Comparison of ENCODE assay signal across 7 mouse cellular contexts in genomic region chr5:23416286-23416643, GRCm38 (mm10). TPM values are rescaled to one million over a fixed set of nuclear protein-coding genes. Genes with fewer than 3 reads are reported as not detected.
DNase-seq lines count a peak whose midpoint lies in the region; ATAC-seq and TF ChIP-seq lines count a peak whose summit lies in the region.

No protein-coding gene starts in this region.

- peaks cover 10% of the 10 kb centered on the region for H3K4me1 ChIP-seq in lung, embryonic 14.5 days (ENCODE audit: insufficient read depth)
- H3K4me1 ChIP-seq in embryonic facial prominence, embryonic 15.5 days: peaks cover 87% of the 10 kb centered on the region
- H3K4me1 ChIP-seq in intestine, postnatal 0 days (replicated peaks; ENCODE audit: control insufficient read depth, insufficient read depth, low read length): peaks cover 23% of the 10 kb centered on the region
- peaks cover 89% of the 10 kb centered on the region for H3K4me1 ChIP-seq in neural tube, embryonic 15.5 days

- ATAC-seq in lung, embryonic 14.5 days (ENCODE audit: insufficient read depth): peak; percentile 15; the same call in 1 of the 2 replicates
- ATAC-seq in embryonic facial prominence, embryonic 15.5 days (ENCODE audit: insufficient number of reproducible peaks, low FRiP score, low TSS enrichment, low read depth): no peak
- peak; percentile 24; the same call in 1 of the 2 replicates for ATAC-seq in intestine, postnatal 0 days
- no peak for ATAC-seq in neural tube, embryonic 15.5 days (ENCODE audit: low FRiP score)

- no peak overlapping the region for H3K4me3 ChIP-seq in lung, embryonic 14.5 days (ENCODE audit: low read depth, low read length)
- H3K4me3 ChIP-seq in embryonic facial prominence, embryonic 15.5 days (replicated peaks): no peak overlapping the region
- H3K4me3 ChIP-seq in intestine, postnatal 0 days (ENCODE audit: low read depth, low read length): no peak overlapping the region
- no peak overlapping the region for H3K4me3 ChIP-seq in neural tube, embryonic 15.5 days (replicated peaks)

- no peaks in the 10 kb centered on the region for H3K27me3 ChIP-seq in lung, embryonic 14.5 days (ENCODE audit: insufficient read depth, low read length)
- H3K27me3 ChIP-seq in embryonic facial prominence, embryonic 15.5 days: no peaks in the 10 kb centered on the region
- no peaks in the 10 kb centered on the region for H3K27me3 ChIP-seq in intestine, postnatal 0 days (replicated peaks; ENCODE audit: control insufficient read depth, insufficient read depth, low read length)
- no peaks in the 10 kb centered on the region for H3K27me3 ChIP-seq in neural tube, embryonic 15.5 days (replicated peaks)

- no peak overlapping the region for H3K27ac ChIP-seq in lung, embryonic 14.5 days (ENCODE audit: low read depth)
- H3K27ac ChIP-seq in embryonic facial prominence, embryonic 15.5 days (replicated peaks): peak overlapping the region; percentile 48; the same call in 1 of the 2 replicates
- H3K27ac ChIP-seq in intestine, postnatal 0 days (ENCODE audit: low read depth, low read length): peak overlapping the region; percentile 1; the same call in 1 of the 2 replicates
- H3K27ac ChIP-seq in neural tube, embryonic 15.5 days (replicated peaks): peak overlapping the region; percentile 63

- no peaks in the 10 kb centered on the region for H3K9me3 ChIP-seq in lung, embryonic 14.5 days (ENCODE audit: low read depth, low read length)
- H3K9me3 ChIP-seq in embryonic facial prominence, embryonic 15.5 days (replicated peaks): no peaks in the 10 kb centered on the region
- H3K9me3 ChIP-seq in intestine, postnatal 0 days (ENCODE audit: control insufficient read depth): no peaks in the 10 kb centered on the region
- H3K9me3 ChIP-seq in neural tube, embryonic 15.5 days (replicated peaks): no peaks in the 10 kb centered on the region

- no peak overlapping the region for H3K4me2 ChIP-seq in lung, embryonic 14.5 days
- H3K4me2 ChIP-seq in embryonic facial prominence, embryonic 15.5 days (replicated peaks): no peak overlapping the region
- H3K4me2 ChIP-seq in intestine, postnatal 0 days (replicated peaks; ENCODE audit: low read depth): no peak overlapping the region
- peak overlapping the region; percentile 29 for H3K4me2 ChIP-seq in neural tube, embryonic 15.5 days

- peaks cover 11% of the 10 kb centered on the region; the same call in 1 of the 2 replicates for H3K36me3 ChIP-seq in lung, embryonic 14.5 days (ENCODE audit: insufficient read depth)
- H3K36me3 ChIP-seq in embryonic facial prominence, embryonic 15.5 days: no peaks in the 10 kb centered on the region
- no peaks in the 10 kb centered on the region for H3K36me3 ChIP-seq in intestine, postnatal 0 days (ENCODE audit: control insufficient read depth, insufficient read depth)
- peaks cover 3% of the 10 kb centered on the region; the same call in 1 of the 2 replicates for H3K36me3 ChIP-seq in neural tube, embryonic 15.5 days

- no peak for DNase-seq in lung, embryonic 14.5 days
- no peak for DNase-seq in lung, postnatal 14 days
- no peak for DNase-seq in urinary bladder, postnatal 36 days (ENCODE audit: low spot score in 2 of 2)
- DNase-seq in urinary bladder, adult 18-20 months (ENCODE audit: low spot score in 2 of 2): no peak

- WGBS in lung, embryonic 14.5 days: 44% methylated on average over 6 of the region's 6 CpGs
- WGBS in embryonic facial prominence, embryonic 15.5 days: 51% methylated on average over 6 of the region's 6 CpGs
- WGBS in intestine, postnatal 0 days: 43% methylated on average over 6 of the region's 6 CpGs
- 29% methylated on average over 6 of the region's 6 CpGs for WGBS in neural tube, embryonic 15.5 days

- TF ChIP-seq CTCF in lung, embryonic 14.5 days (IDR thresholded peaks at IDR 0.05; ENCODE audit: low read depth): no peak
- TF ChIP-seq CTCF in intestine, postnatal 0 days (IDR thresholded peaks at IDR 0.05; ENCODE audit: low read depth): no peak

- no peak overlapping the region for H3K9ac ChIP-seq in lung, embryonic 14.5 days
- H3K9ac ChIP-seq in embryonic facial prominence, embryonic 15.5 days: no peak overlapping the region
- no peak overlapping the region for H3K9ac ChIP-seq in intestine, postnatal 0 days (ENCODE audit: low read depth, low read length)
- no peak overlapping the region for H3K9ac ChIP-seq in neural tube, embryonic 15.5 days (replicated peaks)

RNA-seq across cellular contexts. Expression of gene Kmt2e, which starts 18.0 kb away (rescaled TPM):
- 72.8 and 83.2 TPM in 2 replicates for polyA plus RNA-seq in lung, embryonic 14.5 days (2014; fragmentation: Nextera tagmentation; extraction: Ambion mirVana)
- 105 and 109 TPM in 2 replicates for polyA plus RNA-seq in embryonic facial prominence, embryonic 15.5 days (2015; fragmentation: Nextera tagmentation; extraction: Ambion mirVana)
- polyA plus RNA-seq in intestine, postnatal 0 days (2015; fragmentation: Nextera tagmentation; extraction: Ambion mirVana): 44.8 and 49.3 TPM in 2 replicates
- 137 and 147 TPM in 2 replicates for polyA plus RNA-seq in neural tube, embryonic 15.5 days (2015; fragmentation: Nextera tagmentation; extraction: Ambion mirVana)

Comparison
In these comparisons a context has a peak if more than half of its experiments do, and no peak if none do; other contexts are left out.
1. ATAC-seq: peak in lung, embryonic 14.5 days (single experiment) and intestine, postnatal 0 days (single experiment); none in embryonic facial prominence, embryonic 15.5 days (single experiment) and neural tube, embryonic 15.5 days (single experiment).